Mouse (Mus musculus) testis, adult 2 months (tissue): Measurements from ENCODE around the gene Nt5dc1. TPM values are rescaled to one million over a fixed set of nuclear protein-coding genes. Genes with fewer than 3 reads are reported as not detected.
A peak's percentile ranks its signal among the peaks of the same experiment; 100 is the strongest.
"Not testable (repeated sequence)": the region's sequence is repeated elsewhere in the genome, so short reads cannot be mapped to it uniquely, and the experiment has no call there.

Experiments used
- H3K27ac ChIP-seq: fragments of 200-500 bp; 2 replicates; pipeline ENCODE4 v1.5.1; 2012; ENCODE audit warnings: low read depth, low read length; ENCODE audit not compliant: control insufficient read depth, insufficient read depth
- H3K27me3 ChIP-seq: fragments of 200-500 bp; 2 replicates; pipeline ENCODE4 v1.6.1; 2012; ENCODE audit warnings: mild to moderate bottlenecking, low read length, moderate library complexity; ENCODE audit not compliant: control insufficient read depth, insufficient read depth
- H3K36me3 ChIP-seq: fragments of 200-500 bp; 2 replicates; pipeline ENCODE4 v1.6.1; 2012; ENCODE audit warnings: mild to moderate bottlenecking, low read length; ENCODE audit not compliant: control insufficient read depth, insufficient read depth
- H3K4me1 ChIP-seq: fragments of 200-500 bp; 2 replicates; pipeline ENCODE4 v1.6.1; 2012; ENCODE audit warnings: low read length; ENCODE audit not compliant: control insufficient read depth, insufficient read depth
- H3K4me3 ChIP-seq: fragments of 200-500 bp; 2 replicates; pipeline ENCODE4 v1.5.1; 2012; ENCODE audit warnings: low read depth, mild to moderate bottlenecking, low read length, moderate library complexity, mixed read lengths; ENCODE audit not compliant: control insufficient read depth
- CTCF ChIP-seq: fragments of 200-500 bp; IDR thresholded peaks from 2 replicates; pipeline ENCODE4 v1.5.1; 2012; ENCODE audit warnings: low read depth, mild to moderate bottlenecking, inconsistent platforms, low read length, moderate library complexity; ENCODE audit not compliant: control insufficient read depth, insufficient read depth, insufficient replicate concordance
- POLR2A ChIP-seq: fragments of 200-500 bp; IDR thresholded peaks from 2 replicates; pipeline ENCODE4 v1.6.1; 2012; ENCODE audit warnings: low read depth, mild to moderate bottlenecking, inconsistent platforms, low read length, moderate library complexity; ENCODE audit not compliant: control insufficient read depth
- polyA plus RNA-seq: library from polyadenylated mRNA; depleted of rRNA; stranded (reverse); fragments of >200 nt; gene quantifications from 2 replicates; pipeline ENCODE4 v1.2.3, GENCODE M21; 2012

The Nt5dc1 gene
- polyA plus RNA-seq, 1 experiment = 17.5 TPM

GRCm38 (mm10) chr10:34282420-34283238 lies 135.7 kb downstream of the Nt5dc1 start:
- Histone ChIP-seq H3K36me3 (no peaks in the 10 kb centered on the region), H3K4me1 (peaks cover 7% of the 10 kb centered on the region), H3K27ac (peak overlapping the region; percentile 92), H3K27me3 (no peaks in the 10 kb centered on the region), H3K4me3 (peak overlapping the region; percentile 99)
- TF ChIP-seq CTCF (no peak), POLR2A (no peak)

GRCm38 (mm10) chr10:34281962-34282388 lies 136.4 kb downstream of the Nt5dc1 start, which contains the start of gene Tspyl1:
Gene Tspyl1 (plus strand): TSS chr10:34282190.
- Histone ChIP-seq H3K4me1 (peaks cover 7% of the 10 kb centered on the region), H3K36me3 (no peaks in the 10 kb centered on the region), H3K4me3 (peak within 1 kb of the TSS; percentile 99), H3K27ac (peak within 1 kb of the TSS; percentile 92), H3K27me3 (no peaks in the 10 kb centered on the region)
- TF ChIP-seq CTCF (no peak), POLR2A (peak; percentile 85)

GRCm38 (mm10) chr10:34281211-34281961 lies 137.0 kb downstream of the Nt5dc1 start:
- Histone ChIP-seq H3K27ac (peak overlapping the region; percentile 65; the same call in 1 of the 2 replicates), H3K36me3 (no peaks in the 10 kb centered on the region), H3K4me3 (peak overlapping the region; percentile 99), H3K27me3 (no peaks in the 10 kb centered on the region), H3K4me1 (peaks cover 7% of the 10 kb centered on the region)
- TF ChIP-seq CTCF (no peak), POLR2A (no peak)

- Histone ChIP-seq H3K27ac (no peak overlapping the region), H3K4me3 (no peak overlapping the region), H3K4me1 (peaks cover 7% of the 10 kb centered on the region), H3K27me3 (no peaks in the 10 kb centered on the region), H3K36me3 (no peaks in the 10 kb centered on the region)
- TF ChIP-seq CTCF (no peak), POLR2A (no peak)
Observed at GRCm38 (mm10) chr10:34280591-34281175, 137.7 kb downstream of the Nt5dc1 start.

- no peak overlapping the region for H3K4me3 ChIP-seq
- no peak for TF ChIP-seq POLR2A
- no peak for TF ChIP-seq CTCF
- no peak overlapping the region for H3K27ac ChIP-seq
- H3K27me3 ChIP-seq = no peaks in the 10 kb centered on the region
- H3K36me3 ChIP-seq = no peaks in the 10 kb centered on the region
- no peaks in the 10 kb centered on the region for H3K4me1 ChIP-seq
Observed at GRCm38 (mm10) chr10:34271681-34272080, 146.7 kb downstream of the Nt5dc1 start.

- no peak overlapping the region for H3K27ac ChIP-seq
- no peak for TF ChIP-seq CTCF
- TF ChIP-seq POLR2A = no peak
- no peak overlapping the region for H3K4me3 ChIP-seq
- H3K36me3 ChIP-seq = no peaks in the 10 kb centered on the region
- H3K4me1 ChIP-seq = no peaks in the 10 kb centered on the region
- H3K27me3 ChIP-seq = no peaks in the 10 kb centered on the region
Observed at GRCm38 (mm10) chr10:34267312-34268070, 150.9 kb downstream of the Nt5dc1 start.

GRCm38 (mm10) chr10:34265106-34265505 lies 153.2 kb downstream of the Nt5dc1 start:
- Histone ChIP-seq H3K27ac (no peak overlapping the region), H3K27me3 (no peaks in the 10 kb centered on the region), H3K4me3 (no peak overlapping the region), H3K4me1 (no peaks in the 10 kb centered on the region), H3K36me3 (no peaks in the 10 kb centered on the region)
- TF ChIP-seq CTCF (no peak), POLR2A (no peak)

GRCm38 (mm10) chr10:34252833-34253232 lies 165.5 kb downstream of the Nt5dc1 start:
- not testable (repeated sequence) for H3K27ac ChIP-seq

More at GRCm38 (mm10) chr10:34252833-34253232, 165.5 kb downstream of the Nt5dc1 start:
- not testable (repeated sequence) for H3K27me3 ChIP-seq, H3K4me3 ChIP-seq, H3K36me3 ChIP-seq, H3K4me1 ChIP-seq
